Mouse (Mus musculus): Measurements from ENCODE around the gene Grb2.

Gene Grb2

DNA sequence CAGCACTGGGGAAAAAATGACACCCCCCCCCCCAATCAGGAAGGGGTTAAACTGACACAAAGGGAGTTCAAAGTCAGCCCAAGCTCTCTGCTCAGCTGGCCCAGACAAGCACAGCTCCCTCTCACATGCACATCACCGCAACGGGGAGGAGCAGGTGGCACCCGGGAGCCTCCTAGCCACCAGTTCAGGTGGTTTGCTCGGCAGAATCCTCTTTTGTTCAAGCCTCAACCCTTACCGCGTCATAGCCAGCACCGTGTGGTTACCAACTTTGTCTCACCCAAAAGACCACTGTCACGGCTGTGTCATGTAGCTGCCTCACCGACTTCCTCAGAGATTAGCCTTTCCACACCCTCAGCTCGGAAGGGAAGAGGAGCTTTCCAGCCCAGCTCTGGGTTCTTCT lies 65.1 kb downstream of the Grb2 start:
- no peak for DNase-seq

- DNase-seq, result no peak
Measured at GRCm38 (mm10) chr11:115642705-115643104, 65.7 kb downstream of the Grb2 start.

DNA sequence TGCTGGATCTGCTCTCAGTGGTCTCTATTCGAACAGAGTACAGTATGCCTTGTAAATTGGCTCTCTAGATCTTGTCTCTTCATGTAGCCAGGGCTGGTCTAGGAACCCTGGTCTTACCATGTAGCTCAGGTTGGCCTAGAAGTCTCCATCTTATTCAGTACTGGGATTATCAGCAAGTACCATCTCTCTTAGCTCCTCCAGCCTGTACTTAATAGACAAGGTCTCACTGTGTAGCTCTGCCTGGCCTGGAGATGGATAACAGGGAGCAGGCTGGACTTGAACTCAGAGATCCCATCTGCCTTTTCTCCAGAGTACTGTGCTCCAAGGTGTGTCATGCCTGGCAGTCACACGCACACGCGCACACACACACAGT lies 66.7 kb downstream of the Grb2 start:
- DNase-seq, result no peak

DNA sequence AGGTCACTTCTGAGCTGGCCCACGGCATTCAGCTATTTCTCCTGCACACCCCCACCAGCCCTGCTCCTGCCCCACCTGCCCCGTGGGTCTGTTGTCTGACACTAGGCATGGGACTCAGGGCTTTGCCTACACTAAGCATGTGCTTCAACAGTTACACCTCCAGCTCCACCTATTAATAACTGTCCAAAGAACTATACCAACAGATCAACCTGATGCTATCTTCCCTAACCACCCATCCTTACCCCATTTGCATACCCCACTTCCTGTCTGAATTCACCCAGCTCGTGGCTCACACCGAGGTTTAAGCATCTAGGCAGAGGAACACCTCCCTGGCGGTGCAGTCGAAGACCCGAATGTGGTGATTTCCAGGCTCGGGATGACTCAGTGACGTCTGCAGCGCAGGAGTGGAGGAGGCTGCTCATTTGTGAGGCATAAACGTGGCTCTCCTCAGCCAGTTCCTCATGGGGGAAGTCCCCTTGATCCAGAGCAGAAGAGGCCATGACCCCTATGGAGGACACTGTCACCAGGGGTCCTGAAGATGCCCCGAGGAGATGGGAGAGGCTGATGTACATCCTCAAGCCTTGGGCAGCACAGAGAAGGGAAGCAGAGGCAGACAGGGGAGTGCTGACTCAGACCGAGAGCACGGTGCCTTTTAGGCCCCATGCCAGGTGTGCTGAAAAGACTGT lies 67.3 kb downstream of the Grb2 start:
- no peak for DNase-seq

DNA sequence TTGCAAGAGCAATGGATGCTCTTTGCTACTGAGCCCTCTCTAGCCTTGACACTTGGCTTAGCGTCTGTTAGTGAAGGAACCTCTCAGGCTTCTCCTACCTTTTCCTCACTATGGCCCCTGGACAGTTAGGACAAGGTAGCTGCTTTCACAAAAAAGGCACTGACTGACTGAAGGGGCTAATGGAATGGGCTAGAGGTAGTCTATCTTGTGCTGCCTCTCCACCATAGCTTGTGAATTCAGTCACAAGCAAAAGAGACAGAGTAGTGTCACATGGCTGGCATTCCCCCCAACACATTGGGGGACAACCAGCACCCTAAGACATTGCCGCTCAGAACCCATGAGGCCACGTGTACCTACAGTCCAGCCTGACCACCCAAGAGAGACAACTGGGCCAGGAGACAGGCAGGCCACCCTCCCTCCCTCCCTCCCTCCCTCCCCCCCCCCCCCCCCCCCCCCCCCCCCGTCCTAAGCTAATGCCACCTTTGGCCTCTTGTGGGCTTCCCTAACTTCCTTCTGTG lies 68.0 kb downstream of the Grb2 start:
- no peak for DNase-seq

GRCm38 (mm10) chr11:115639540-115639939 lies 68.9 kb downstream of the Grb2 start:
- DNase-seq, result no peak

- DNase-seq, result peak; percentile 60
Measured at GRCm38 (mm10) chr11:115638498-115639409, 69.6 kb downstream of the Grb2 start.

- DNase-seq, result no peak
Measured at GRCm38 (mm10) chr11:115636960-115637359, 71.4 kb downstream of the Grb2 start.

GRCm38 (mm10) chr11:115635484-115635883 lies 72.9 kb downstream of the Grb2 start:
- no peak for DNase-seq

- DNase-seq, result no peak
Measured at GRCm38 (mm10) chr11:115635041-115635440, 73.4 kb downstream of the Grb2 start.

- DNase-seq, result peak; percentile 58
Measured at GRCm38 (mm10) chr11:115634109-115634508, 74.3 kb downstream of the Grb2 start.

DNA sequence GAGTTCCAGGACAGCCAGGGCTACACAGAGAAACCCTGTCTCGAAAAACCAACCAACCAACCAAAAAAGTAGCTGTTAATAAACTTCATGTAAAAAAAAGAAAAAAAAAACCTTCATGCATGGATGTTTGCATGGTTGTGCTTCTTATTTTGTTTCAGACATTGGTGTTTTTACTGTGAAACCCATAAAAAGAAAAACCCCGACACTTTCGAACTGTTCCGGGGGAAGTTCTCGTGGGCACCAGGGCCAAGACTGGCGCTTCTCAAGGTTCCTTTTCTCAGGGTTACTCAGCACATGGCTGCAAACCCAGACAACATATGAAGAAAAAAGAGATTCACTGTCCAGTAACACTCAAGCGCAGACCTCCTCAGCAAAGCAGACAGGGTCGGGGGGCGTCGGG lies 75.5 kb downstream of the Grb2 start:
- no peak for DNase-seq

DNA sequence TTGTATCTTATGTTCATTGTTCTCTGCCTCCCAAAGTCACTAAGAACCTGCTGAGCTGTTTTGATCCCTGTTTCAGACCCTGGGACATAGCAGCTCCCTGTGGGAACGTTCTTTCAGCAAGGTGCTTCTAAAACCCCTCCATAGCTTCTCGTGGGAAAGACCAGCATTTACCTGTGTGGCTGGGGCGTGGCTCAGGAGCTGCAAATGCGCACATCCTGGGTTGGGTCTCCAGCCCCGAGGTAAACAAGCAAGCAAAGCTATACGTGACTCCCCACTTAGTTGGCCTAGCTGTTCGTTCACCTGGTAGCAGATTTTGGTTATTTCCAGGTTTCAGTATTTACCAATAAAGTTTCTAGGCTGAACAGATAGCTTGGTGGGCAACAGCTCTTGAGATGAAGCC lies 76.2 kb downstream of the Grb2 start:
- no peak for DNase-seq

DNA sequence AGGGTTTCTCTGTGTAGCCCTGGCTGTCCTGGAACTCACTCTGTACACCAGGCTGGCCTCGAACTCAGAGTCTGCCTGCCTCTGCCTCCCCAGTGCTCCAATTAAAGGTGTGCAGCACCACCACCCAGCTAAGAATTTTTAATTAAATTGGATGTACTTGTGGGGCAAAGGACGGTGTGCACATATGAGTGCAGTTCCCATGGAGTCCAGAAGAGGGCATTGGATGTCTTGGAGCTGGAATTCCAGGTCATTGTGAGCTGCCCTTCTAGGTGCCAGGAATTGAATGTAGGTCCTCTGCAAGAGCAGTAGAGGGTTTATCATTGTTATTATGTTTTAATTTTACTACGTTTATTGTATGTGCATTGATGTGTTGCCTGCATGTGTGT lies 76.9 kb downstream of the Grb2 start:
- peak; percentile 68 for DNase-seq

GRCm38 (mm10) chr11:115630532-115631504 lies 77.6 kb downstream of the Grb2 start:
- DNase-seq, result peak; percentile 51

GRCm38 (mm10) chr11:115629734-115630531 lies 78.5 kb downstream of the Grb2 start:
- DNase-seq, result no peak

- DNase-seq, result no peak
Measured at GRCm38 (mm10) chr11:115628465-115629101, 79.8 kb downstream of the Grb2 start.

DNA sequence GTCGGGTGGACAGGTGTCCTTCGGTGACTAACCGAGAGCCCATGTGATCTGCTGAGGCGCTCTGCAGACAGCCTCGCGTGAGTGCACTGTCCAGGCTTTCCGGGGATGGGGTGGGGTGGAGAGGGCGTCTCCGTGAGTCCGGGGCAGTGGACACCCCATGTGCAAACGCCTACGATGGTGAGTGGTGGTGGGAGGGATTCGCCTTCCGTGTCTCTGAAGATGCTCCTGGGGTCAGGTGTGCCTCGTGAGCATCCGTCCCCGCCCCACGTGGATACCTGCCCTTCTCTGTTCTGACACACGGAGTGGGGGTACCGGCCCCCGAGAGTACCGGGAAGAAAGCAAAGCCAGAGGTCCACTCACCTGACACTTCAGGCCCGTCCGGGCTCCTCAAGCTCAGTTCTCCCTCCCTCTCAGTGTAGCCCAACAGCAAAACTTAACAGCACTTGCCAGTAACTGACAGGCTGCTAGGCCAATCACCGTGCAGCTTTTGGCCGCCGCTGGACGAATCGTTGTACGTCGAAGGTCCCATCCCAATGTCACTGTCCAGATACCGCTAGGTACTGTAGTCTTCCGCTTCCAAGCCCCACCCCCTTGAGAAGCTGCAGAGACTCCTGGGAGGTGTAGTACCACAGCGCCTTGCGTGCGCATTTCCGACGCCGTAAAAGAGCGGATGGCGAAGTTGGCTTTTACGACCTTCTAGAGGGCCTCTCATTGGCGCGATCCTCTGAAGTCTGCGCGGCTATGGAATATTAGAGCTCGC lies 80.5 kb downstream of the Grb2 start, which contains the start of gene Slc25a19:
Gene Slc25a19 (minus strand): TSS at position 591 of the 760 bp plus-strand sequence.
- DNase-seq, result peak; percentile 100

DNA sequence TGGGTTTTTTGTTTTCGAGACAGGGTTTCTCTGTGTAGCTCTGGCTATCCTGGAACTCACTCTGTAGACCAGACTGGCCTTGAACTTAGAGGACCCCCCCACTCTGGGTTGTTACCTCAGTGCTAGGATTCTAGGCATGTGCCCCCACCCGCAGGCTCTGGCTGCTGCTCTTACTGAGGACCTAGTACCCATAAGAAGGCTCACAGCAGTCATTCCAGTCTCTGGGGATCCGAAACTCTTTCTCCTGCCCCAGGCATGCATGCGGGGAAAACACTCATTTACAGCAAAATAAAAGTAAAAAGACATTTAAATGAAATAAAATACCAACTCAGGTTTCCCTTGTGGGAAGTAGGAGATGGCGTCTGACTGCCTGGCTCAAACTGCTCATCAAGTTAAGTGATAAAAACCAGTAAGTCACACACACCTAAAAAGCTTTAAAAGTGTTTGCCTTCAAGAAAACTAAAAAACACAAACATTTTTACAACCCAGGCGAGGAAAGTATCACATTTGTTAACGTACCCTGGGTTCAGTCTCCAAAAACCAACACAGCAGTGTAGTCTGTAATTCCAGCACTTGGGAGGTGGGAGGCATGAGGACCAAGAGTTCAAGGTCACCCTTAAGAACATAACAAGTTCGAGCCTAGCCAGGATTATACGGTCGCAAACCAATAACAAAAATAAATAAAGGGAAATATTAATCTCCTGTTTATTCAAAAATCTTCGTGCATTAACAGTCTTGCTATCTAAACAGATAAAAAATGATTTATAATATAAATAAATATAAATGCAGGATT lies 81.4 kb downstream of the Grb2 start:
- no peak for DNase-seq

DNA sequence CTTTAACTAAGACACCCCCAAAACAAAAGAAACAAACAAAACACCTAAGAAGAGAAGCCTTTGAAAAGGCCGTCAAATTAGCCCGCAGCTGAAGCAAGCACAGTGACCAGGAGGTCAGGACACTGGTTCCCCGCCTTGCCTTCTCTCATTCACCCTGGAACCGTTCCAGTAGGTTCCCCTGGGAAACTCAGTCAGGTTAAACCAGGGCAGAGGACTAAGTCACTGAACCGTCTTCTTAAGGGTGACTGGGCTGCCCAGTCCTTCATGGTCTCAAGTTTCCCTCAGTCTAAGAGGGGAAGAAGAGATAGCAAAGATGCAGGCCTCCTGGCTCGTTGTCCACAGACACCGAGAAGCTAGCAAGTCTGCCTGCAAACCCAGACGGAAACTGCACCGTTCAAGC lies 82.5 kb downstream of the Grb2 start:
- DNase-seq, result peak; percentile 83
